Mouse (Mus musculus) C2C12 (cell line): Measurements from ENCODE around the gene Wrap73.
A peak's percentile ranks its signal among the peaks of the same experiment; 100 is the strongest.

Source experiments
- CEBPB ChIP-seq: IDR thresholded peaks from one replicate; pipeline ENCODE4 v1.6.1; 2011; ENCODE audit warnings: low read depth, mild to moderate bottlenecking, control low read depth, moderate library complexity
- CTCF ChIP-seq: IDR thresholded peaks from one replicate; pipeline ENCODE4 v1.5.1; 2011; ENCODE audit not compliant: control insufficient read depth, insufficient read depth, insufficient read length
- FOSL1 ChIP-seq: IDR thresholded peaks from one replicate; pipeline ENCODE4 v1.8.0; 2011; ENCODE audit warnings: mild to moderate bottlenecking, low read length; ENCODE audit not compliant: poor library complexity, insufficient read depth, severe bottlenecking
- MAX ChIP-seq: IDR thresholded peaks from one replicate; pipeline ENCODE4 v1.6.1; 2011; ENCODE audit warnings: mild to moderate bottlenecking, control low read depth
- MYOD1 ChIP-seq: IDR thresholded peaks from one replicate; pipeline ENCODE4 v1.6.1; 2011; ENCODE audit warnings: low read depth; ENCODE audit not compliant: control insufficient read depth, insufficient read length
- USF1 ChIP-seq: IDR thresholded peaks from one replicate; pipeline ENCODE4 v1.6.1; 2011; ENCODE audit warnings: low read depth, mild to moderate bottlenecking, control low read depth, moderate library complexity

GRCm38 (mm10) chr4:154159002-154159401 is 16.8 kb downstream of the Wrap73 start:
- TF ChIP-seq CTCF (peak; percentile 92), MAX (no peak), USF1 (no peak), MYOD1 (no peak), FOSL1 (no peak), CEBPB (no peak)
